Mouse (Mus musculus): ENCODE data around the gene Srxn1. TPM values are rescaled to one million over a fixed set of nuclear protein-coding genes. Genes with fewer than 3 reads are reported as not detected.

The Srxn1 gene
- polyA plus RNA-seq, 1 experiment: 2.6 TPM

GRCm38 (mm10) chr2:152075294-152075889 lies 29.9 kb upstream of the Srxn1 start:
- no peak overlapping the region for H3K4me3 ChIP-seq (replicated peaks)
- no peaks in the 10 kb centered on the region for H3K36me3 ChIP-seq (ENCODE audit: control insufficient read depth)
- H3K27me3 ChIP-seq (ENCODE audit: control insufficient read depth): peaks cover 56% of the 10 kb centered on the region
- no peaks in the 10 kb centered on the region for H3K9me3 ChIP-seq (ENCODE audit: control insufficient read depth, low read length)
- no peaks in the 10 kb centered on the region for H3K4me1 ChIP-seq (ENCODE audit: control insufficient read depth)
- TF ChIP-seq GATA1 (IDR thresholded peaks at IDR 0.05; ENCODE audit: low read length): no peak
- TF ChIP-seq TAL1 (IDR thresholded peaks at IDR 0.05; ENCODE audit: low read length): no peak

GRCm38 (mm10) chr2:152077337-152077736 lies 28.0 kb upstream of the Srxn1 start:
- H3K4me3 ChIP-seq (replicated peaks): no peak overlapping the region

GRCm38 (mm10) chr2:152080685-152081541 lies 24.4 kb upstream of the Srxn1 start, which contains the start of gene Scrt2:
Scrt2 (plus strand) TSS chr2:152081529.
- no peaks in the 10 kb centered on the region; the same call in 1 of the 2 replicates for H3K9me3 ChIP-seq (ENCODE audit: control insufficient read depth, low read length)
- H3K4me3 ChIP-seq (replicated peaks): no peak within 1 kb of the TSS
- peaks cover 88% of the 10 kb centered on the region for H3K27me3 ChIP-seq (ENCODE audit: control insufficient read depth)
- no peaks in the 10 kb centered on the region; the same call in 1 of the 2 replicates for H3K4me1 ChIP-seq (ENCODE audit: control insufficient read depth)
- H3K36me3 ChIP-seq (ENCODE audit: control insufficient read depth): no peaks in the 10 kb centered on the region
- no peak for TF ChIP-seq GATA1 (IDR thresholded peaks at IDR 0.05; ENCODE audit: low read length)

More at GRCm38 (mm10) chr2:152077337-152077736, 28.0 kb upstream of the Srxn1 start:
- Histone ChIP-seq H3K9me3 (ENCODE audit: control insufficient read depth, low read length) (no peaks in the 10 kb centered on the region; the same call in 1 of the 2 replicates), H3K4me1 (ENCODE audit: control insufficient read depth) (no peaks in the 10 kb centered on the region; the same call in 1 of the 2 replicates), H3K27me3 (ENCODE audit: control insufficient read depth) (peaks cover 74% of the 10 kb centered on the region), H3K36me3 (ENCODE audit: control insufficient read depth) (no peaks in the 10 kb centered on the region)
- TF ChIP-seq TAL1 (IDR thresholded peaks at IDR 0.05; ENCODE audit: low read length): no peak
- TF ChIP-seq GATA1 (IDR thresholded peaks at IDR 0.05; ENCODE audit: low read length): no peak

GRCm38 (mm10) chr2:152081641-152082448 lies 23.5 kb upstream of the Srxn1 start:
- no peaks in the 10 kb centered on the region for H3K36me3 ChIP-seq (ENCODE audit: control insufficient read depth)
- no peak overlapping the region for H3K4me3 ChIP-seq (replicated peaks)
- H3K27me3 ChIP-seq (ENCODE audit: control insufficient read depth): peaks cover 86% of the 10 kb centered on the region
- TF ChIP-seq GATA1 (IDR thresholded peaks at IDR 0.05; ENCODE audit: low read length) (no peak), TAL1 (IDR thresholded peaks at IDR 0.05; ENCODE audit: low read length) (no peak)
- H3K4me1 ChIP-seq (ENCODE audit: control insufficient read depth): no peaks in the 10 kb centered on the region; the same call in 1 of the 2 replicates
- no peaks in the 10 kb centered on the region; the same call in 1 of the 2 replicates for H3K9me3 ChIP-seq (ENCODE audit: control insufficient read depth, low read length)

GRCm38 (mm10) chr2:152082456-152083285 lies 22.6 kb upstream of the Srxn1 start:
- Histone ChIP-seq H3K9me3 (ENCODE audit: control insufficient read depth, low read length) (no peaks in the 10 kb centered on the region; the same call in 1 of the 2 replicates), H3K4me3 (replicated peaks) (no peak overlapping the region), H3K36me3 (ENCODE audit: control insufficient read depth) (no peaks in the 10 kb centered on the region), H3K27me3 (ENCODE audit: control insufficient read depth) (peaks cover 79% of the 10 kb centered on the region), H3K4me1 (ENCODE audit: control insufficient read depth) (no peaks in the 10 kb centered on the region; the same call in 1 of the 2 replicates)
- TF ChIP-seq GATA1 (IDR thresholded peaks at IDR 0.05; ENCODE audit: low read length) (no peak), TAL1 (IDR thresholded peaks at IDR 0.05; ENCODE audit: low read length) (no peak)

- Histone ChIP-seq H3K9me3 (ENCODE audit: control insufficient read depth, low read length) (no peaks in the 10 kb centered on the region; the same call in 1 of the 2 replicates), H3K4me1 (ENCODE audit: control insufficient read depth) (no peaks in the 10 kb centered on the region; the same call in 1 of the 2 replicates), H3K4me3 (replicated peaks) (no peak overlapping the region), H3K27me3 (ENCODE audit: control insufficient read depth) (peaks cover 72% of the 10 kb centered on the region), H3K36me3 (ENCODE audit: control insufficient read depth) (no peaks in the 10 kb centered on the region)
- TF ChIP-seq GATA1 (IDR thresholded peaks at IDR 0.05; ENCODE audit: low read length) (no peak), TAL1 (IDR thresholded peaks at IDR 0.05; ENCODE audit: low read length) (no peak)
Measured at GRCm38 (mm10) chr2:152083411-152083810, 21.9 kb upstream of the Srxn1 start.

- H3K36me3 ChIP-seq (ENCODE audit: control insufficient read depth): no peaks in the 10 kb centered on the region
- no peaks in the 10 kb centered on the region; the same call in 1 of the 2 replicates for H3K4me1 ChIP-seq (ENCODE audit: control insufficient read depth)
- H3K27me3 ChIP-seq (ENCODE audit: control insufficient read depth): peaks cover 66% of the 10 kb centered on the region
- no peak for TF ChIP-seq GATA1 (IDR thresholded peaks at IDR 0.05; ENCODE audit: low read length)
- TF ChIP-seq TAL1 (IDR thresholded peaks at IDR 0.05; ENCODE audit: low read length): no peak
- no peak overlapping the region for H3K4me3 ChIP-seq (replicated peaks)
- no peaks in the 10 kb centered on the region; the same call in 1 of the 2 replicates for H3K9me3 ChIP-seq (ENCODE audit: control insufficient read depth, low read length)
Measured at GRCm38 (mm10) chr2:152084298-152084697, 21.0 kb upstream of the Srxn1 start.

- H3K4me1 ChIP-seq (ENCODE audit: control insufficient read depth): no peaks in the 10 kb centered on the region; the same call in 1 of the 2 replicates
- no peaks in the 10 kb centered on the region; the same call in 1 of the 2 replicates for H3K9me3 ChIP-seq (ENCODE audit: control insufficient read depth, low read length)
- no peak for TF ChIP-seq GATA1 (IDR thresholded peaks at IDR 0.05; ENCODE audit: low read length)
- TF ChIP-seq TAL1 (IDR thresholded peaks at IDR 0.05; ENCODE audit: low read length): no peak
- no peak overlapping the region for H3K4me3 ChIP-seq (replicated peaks)
- H3K27me3 ChIP-seq (ENCODE audit: control insufficient read depth): peaks cover 66% of the 10 kb centered on the region
- H3K36me3 ChIP-seq (ENCODE audit: control insufficient read depth): no peaks in the 10 kb centered on the region
Measured at GRCm38 (mm10) chr2:152085414-152085813, 19.9 kb upstream of the Srxn1 start.

Data from erythroblast, embryonic 14.5 days (primary cell).